Mouse (Mus musculus): ENCODE measurements around the gene Tns3.

- no peak for TF ChIP-seq CTCF (IDR thresholded peaks at IDR 0.05; ENCODE audit: low read depth, low read length)
- no peak for TF ChIP-seq POLR2A (IDR thresholded peaks at IDR 0.05; ENCODE audit: insufficient read depth, low read length)
Measured at GRCm38 (mm10) chr11:8457951-8458350, 206.4 kb downstream of the Tns3 start.
